Mouse (Mus musculus): ENCODE data around the gene Ywhag. TPM values are rescaled to one million over a fixed set of nuclear protein-coding genes. Genes with fewer than 3 reads are reported as not detected.
A peak's percentile ranks its signal among the peaks of the same experiment; 100 is the strongest.

Ywhag gene
- polyA plus RNA-seq, 1 experiment from 2014 or later, result 429 TPM

GRCm38 (mm10) chr5:135956300-135957206 is 22.1 kb upstream of the Ywhag start:
- Histone ChIP-seq H3K27me3 (ENCODE audit: control insufficient read depth, insufficient read depth, low read length) (no peaks in the 10 kb centered on the region), H3K4me2 (replicated peaks) (peak overlapping the region; percentile 66), H3K9ac (peak overlapping the region; percentile 57; the same call in 1 of the 2 replicates), H3K4me1 (replicated peaks; ENCODE audit: control insufficient read depth, insufficient read depth, low read length) (peaks cover 8% of the 10 kb centered on the region), H3K9me3 (ENCODE audit: control insufficient read depth, low read length) (no peaks in the 10 kb centered on the region), H3K36me3 (replicated peaks; ENCODE audit: control insufficient read depth, insufficient read depth) (no peaks in the 10 kb centered on the region), H3K27ac (peak overlapping the region; percentile 88), H3K4me3 (replicated peaks; ENCODE audit: low read length) (0 out of 2 replicates have a peak overlapping the region, but pooled peaks have one; percentile 28)
- WGBS, result 81% methylated on average over 9 of the region's 9 CpGs
- ATAC-seq (ENCODE audit: low FRiP score) (no peak), DNase-seq (ENCODE audit: low spot score) (no peak)

GRCm38 (mm10) chr5:135952830-135953229 is 18.4 kb upstream of the Ywhag start:
- 83% methylated on average over 2 of the region's 2 CpGs for WGBS
- DNase-seq (ENCODE audit: low spot score) (no peak), ATAC-seq (ENCODE audit: low FRiP score) (no peak)
- Histone ChIP-seq H3K9ac (no peak overlapping the region), H3K9me3 (ENCODE audit: control insufficient read depth, low read length) (no peaks in the 10 kb centered on the region), H3K27me3 (ENCODE audit: control insufficient read depth, insufficient read depth, low read length) (no peaks in the 10 kb centered on the region), H3K4me2 (replicated peaks) (no peak overlapping the region), H3K4me3 (replicated peaks; ENCODE audit: low read length) (no peak overlapping the region), H3K4me1 (replicated peaks; ENCODE audit: control insufficient read depth, insufficient read depth, low read length) (peaks cover 7% of the 10 kb centered on the region), H3K36me3 (replicated peaks; ENCODE audit: control insufficient read depth, insufficient read depth) (no peaks in the 10 kb centered on the region), H3K27ac (no peak overlapping the region)

GRCm38 (mm10) chr5:135951660-135952059 is 17.2 kb upstream of the Ywhag start:
- WGBS, result 91% methylated on average over 2 of the region's 2 CpGs
- ATAC-seq (ENCODE audit: low FRiP score) (no peak), DNase-seq (ENCODE audit: low spot score) (no peak)
- Histone ChIP-seq H3K9ac (no peak overlapping the region), H3K27ac (no peak overlapping the region), H3K4me3 (replicated peaks; ENCODE audit: low read length) (no peak overlapping the region), H3K4me2 (replicated peaks) (no peak overlapping the region), H3K36me3 (replicated peaks; ENCODE audit: control insufficient read depth, insufficient read depth) (no peaks in the 10 kb centered on the region), H3K27me3 (ENCODE audit: control insufficient read depth, insufficient read depth, low read length) (no peaks in the 10 kb centered on the region), H3K9me3 (ENCODE audit: control insufficient read depth, low read length) (no peaks in the 10 kb centered on the region), H3K4me1 (replicated peaks; ENCODE audit: control insufficient read depth, insufficient read depth, low read length) (peaks cover under 1% of the 10 kb centered on the region; the same call in 1 of the 2 replicates)

- Histone ChIP-seq H3K9ac (no peak overlapping the region), H3K9me3 (ENCODE audit: control insufficient read depth, low read length) (no peaks in the 10 kb centered on the region), H3K36me3 (replicated peaks; ENCODE audit: control insufficient read depth, insufficient read depth) (no peaks in the 10 kb centered on the region), H3K27me3 (ENCODE audit: control insufficient read depth, insufficient read depth, low read length) (no peaks in the 10 kb centered on the region), H3K4me1 (replicated peaks; ENCODE audit: control insufficient read depth, insufficient read depth, low read length) (0 out of 2 replicates have a peak, but pooled peaks cover 2% of the 10 kb centered on the region), H3K4me2 (replicated peaks) (no peak overlapping the region), H3K27ac (no peak overlapping the region), H3K4me3 (replicated peaks; ENCODE audit: low read length) (no peak overlapping the region)
- ATAC-seq (ENCODE audit: low FRiP score), result no peak
- WGBS, result 84% methylated on average over 11 of the region's 11 CpGs
- DNase-seq (ENCODE audit: low spot score), result no peak
These were observed 16.4 kb upstream of the Ywhag start for GRCm38 (mm10) chr5:135950710-135951412.

GRCm38 (mm10) chr5:135946621-135947020 is 12.2 kb upstream of the Ywhag start:
- Histone ChIP-seq H3K27ac (no peak overlapping the region), H3K4me3 (replicated peaks; ENCODE audit: low read length) (no peak overlapping the region), H3K4me2 (replicated peaks) (no peak overlapping the region; the same call in 1 of the 2 replicates), H3K4me1 (replicated peaks; ENCODE audit: control insufficient read depth, insufficient read depth, low read length) (0 out of 2 replicates have a peak, but pooled peaks cover 3% of the 10 kb centered on the region), H3K9me3 (ENCODE audit: control insufficient read depth, low read length) (no peaks in the 10 kb centered on the region), H3K36me3 (replicated peaks; ENCODE audit: control insufficient read depth, insufficient read depth) (no peaks in the 10 kb centered on the region), H3K27me3 (ENCODE audit: control insufficient read depth, insufficient read depth, low read length) (no peaks in the 10 kb centered on the region), H3K9ac (no peak overlapping the region)
- 64% methylated on average over 5 of the region's 5 CpGs for WGBS
- DNase-seq (ENCODE audit: low spot score) (no peak), ATAC-seq (ENCODE audit: low FRiP score) (no peak)

GRCm38 (mm10) chr5:135945916-135946408 is 11.5 kb upstream of the Ywhag start:
- WGBS, result 42% methylated on average over 10 of the region's 10 CpGs
- Histone ChIP-seq H3K9ac (no peak overlapping the region), H3K9me3 (ENCODE audit: control insufficient read depth, low read length) (no peaks in the 10 kb centered on the region), H3K27ac (0 out of 2 replicates have a peak overlapping the region, but pooled peaks have one; percentile 51), H3K36me3 (replicated peaks; ENCODE audit: control insufficient read depth, insufficient read depth) (no peaks in the 10 kb centered on the region), H3K27me3 (ENCODE audit: control insufficient read depth, insufficient read depth, low read length) (no peaks in the 10 kb centered on the region), H3K4me2 (replicated peaks) (peak overlapping the region; percentile 24), H3K4me3 (replicated peaks; ENCODE audit: low read length) (no peak overlapping the region), H3K4me1 (replicated peaks; ENCODE audit: control insufficient read depth, insufficient read depth, low read length) (0 out of 2 replicates have a peak, but pooled peaks cover 3% of the 10 kb centered on the region)
- ATAC-seq (ENCODE audit: low FRiP score), result no peak
- no peak for DNase-seq (ENCODE audit: low spot score)

- no peaks in the 10 kb centered on the region for H3K9me3 ChIP-seq (ENCODE audit: control insufficient read depth, low read length)
- no peak overlapping the region for H3K27ac ChIP-seq
- H3K9ac ChIP-seq, result no peak overlapping the region
- WGBS, result 74% methylated on average over 6 of the region's 6 CpGs
- no peak overlapping the region for H3K4me3 ChIP-seq (replicated peaks; ENCODE audit: low read length)
- no peak overlapping the region for H3K4me2 ChIP-seq (replicated peaks)
- ATAC-seq (ENCODE audit: low FRiP score), result no peak
- 0 out of 2 replicates have a peak, but pooled peaks cover 3% of the 10 kb centered on the region for H3K4me1 ChIP-seq (replicated peaks; ENCODE audit: control insufficient read depth, insufficient read depth, low read length)
- H3K27me3 ChIP-seq (ENCODE audit: control insufficient read depth, insufficient read depth, low read length), result no peaks in the 10 kb centered on the region
- no peak for DNase-seq (ENCODE audit: low spot score)
- no peaks in the 10 kb centered on the region for H3K36me3 ChIP-seq (replicated peaks; ENCODE audit: control insufficient read depth, insufficient read depth)
These were observed 8.3 kb upstream of the Ywhag start for GRCm38 (mm10) chr5:135942710-135943109.

- H3K27ac ChIP-seq, result no peak overlapping the region
- H3K9me3 ChIP-seq (ENCODE audit: control insufficient read depth, low read length), result no peaks in the 10 kb centered on the region
- no peak overlapping the region for H3K4me2 ChIP-seq (replicated peaks)
- DNase-seq (ENCODE audit: low spot score) (no peak), ATAC-seq (ENCODE audit: low FRiP score) (no peak)
- no peaks in the 10 kb centered on the region for H3K4me1 ChIP-seq (replicated peaks; ENCODE audit: control insufficient read depth, insufficient read depth, low read length)
- H3K27me3 ChIP-seq (ENCODE audit: control insufficient read depth, insufficient read depth, low read length), result no peaks in the 10 kb centered on the region
- 56% methylated on average over 5 of the region's 5 CpGs for WGBS
- no peak overlapping the region for H3K9ac ChIP-seq
- no peak overlapping the region for H3K4me3 ChIP-seq (replicated peaks; ENCODE audit: low read length)
- H3K36me3 ChIP-seq (replicated peaks; ENCODE audit: control insufficient read depth, insufficient read depth), result no peaks in the 10 kb centered on the region
These were observed 6.2 kb upstream of the Ywhag start for GRCm38 (mm10) chr5:135940587-135940986.

GRCm38 (mm10) chr5:135935641-135936190 is 1.3 kb upstream of the Ywhag start:
- DNase-seq (ENCODE audit: low spot score) (no peak), ATAC-seq (ENCODE audit: low FRiP score) (no peak)
- Histone ChIP-seq H3K27ac (no peak overlapping the region; the same call in 1 of the 2 replicates), H3K9ac (no peak overlapping the region), H3K27me3 (ENCODE audit: control insufficient read depth, insufficient read depth, low read length) (no peaks in the 10 kb centered on the region), H3K36me3 (replicated peaks; ENCODE audit: control insufficient read depth, insufficient read depth) (peaks cover 12% of the 10 kb centered on the region), H3K4me2 (replicated peaks) (peak overlapping the region; percentile 84; the same call in 1 of the 2 replicates), H3K4me1 (replicated peaks; ENCODE audit: control insufficient read depth, insufficient read depth, low read length) (peaks cover 18% of the 10 kb centered on the region), H3K9me3 (ENCODE audit: control insufficient read depth, low read length) (no peaks in the 10 kb centered on the region), H3K4me3 (replicated peaks; ENCODE audit: low read length) (no peak overlapping the region)
- 85% methylated on average over 6 of the region's 6 CpGs for WGBS
